Mouse (Mus musculus) myocyte (in vitro differentiated cells): ENCODE results near the gene Spock1.

ENCODE experiments used
- CEBPB ChIP-seq: IDR thresholded peaks from 2 replicates; pipeline ENCODE4 v1.6.1; 2011; ENCODE audit warnings: mild to moderate bottlenecking, moderate library complexity; ENCODE audit not compliant: poor library complexity, insufficient read depth, severe bottlenecking
- E2F4 ChIP-seq: IDR thresholded peaks from one replicate; pipeline ENCODE4 v1.6.1; 2011; ENCODE audit warnings: mild to moderate bottlenecking, control low read depth, moderate library complexity; ENCODE audit not compliant: insufficient read depth
- MAX ChIP-seq: IDR thresholded peaks from one replicate; pipeline ENCODE4 v1.6.1; 2011; ENCODE audit warnings: low read depth, mild to moderate bottlenecking, control low read depth
- MYOD1 ChIP-seq, 3 experiments: IDR thresholded peaks; one replicate each; pipeline ENCODE4 v1.6.1; 2011; ENCODE audit warnings: control low read depth in 2 of 3, low read depth in 2 of 3, mild to moderate bottlenecking in 2 of 3, moderate library complexity in 1 of 3; ENCODE audit not compliant: insufficient read length in 2 of 3, control insufficient read depth in 1 of 3
- MYOG ChIP-seq, 3 experiments: IDR thresholded peaks; one replicate each; pipeline ENCODE4 v1.6.1; 2011; ENCODE audit warnings: control low read depth in 2 of 3, low read depth in 2 of 3, mild to moderate bottlenecking in 2 of 3; ENCODE audit not compliant: insufficient read length in 2 of 3, control insufficient read depth in 1 of 3, insufficient read depth in 1 of 3
- POLR2A ChIP-seq: IDR thresholded peaks from one replicate; pipeline ENCODE4 v1.6.1; 2011; ENCODE audit warnings: low read depth, mild to moderate bottlenecking, control low read depth, moderate library complexity; ENCODE audit not compliant: insufficient read length
- POLR2AphosphoS2 ChIP-seq: IDR thresholded peaks from one replicate; pipeline ENCODE4 v1.6.1; 2011; ENCODE audit warnings: low read depth, control low read depth; ENCODE audit not compliant: insufficient read length
- REST ChIP-seq: IDR thresholded peaks from one replicate; pipeline ENCODE4 v1.6.1; 2011; ENCODE audit warnings: mild to moderate bottlenecking, control low read depth, moderate library complexity; ENCODE audit not compliant: insufficient read depth, insufficient read length
- SRF ChIP-seq: IDR thresholded peaks from one replicate; pipeline ENCODE4 v1.6.1; 2011; ENCODE audit warnings: low read depth; ENCODE audit not compliant: control insufficient read depth, insufficient read length
- TCF12 ChIP-seq: IDR thresholded peaks from one replicate; pipeline ENCODE4 v1.6.1; 2011; ENCODE audit warnings: mild to moderate bottlenecking, control low read depth; ENCODE audit not compliant: poor library complexity, insufficient read depth, severe bottlenecking
- TCF3 ChIP-seq: IDR thresholded peaks from one replicate; pipeline ENCODE4 v1.6.1; 2011; ENCODE audit warnings: low read depth, control low read depth; ENCODE audit not compliant: insufficient read length
- USF1 ChIP-seq: IDR thresholded peaks from one replicate; pipeline ENCODE4 v1.6.1; 2011; ENCODE audit warnings: low read depth, mild to moderate bottlenecking, control low read depth, moderate library complexity

DNA sequence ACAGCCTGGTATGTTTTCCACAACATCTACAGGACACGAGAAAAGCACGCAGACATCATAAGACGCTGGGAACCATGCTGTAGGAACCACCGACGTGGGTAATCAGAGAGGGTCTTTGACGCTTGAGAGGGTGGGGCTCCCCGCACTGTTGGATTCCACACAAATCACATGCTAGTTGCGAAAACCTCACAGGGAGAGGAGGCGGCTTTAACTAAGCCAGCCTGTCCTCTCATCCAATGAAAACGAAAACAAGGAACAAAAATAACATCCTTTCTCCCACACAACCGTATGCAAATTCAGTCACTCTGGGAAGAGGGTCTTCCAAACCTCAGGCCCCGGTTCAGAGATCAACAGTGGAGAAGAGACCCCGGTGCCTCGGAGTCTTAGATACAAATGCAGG lies 479.3 kb downstream of the Spock1 start:
- TF ChIP-seq MYOG (IDR thresholded peaks at IDR 0.05; ENCODE audit: control insufficient read depth in 1 of 3, insufficient read depth in 1 of 3, insufficient read length in 2 of 3, low read depth in 2 of 3) (no peak), POLR2A (no peak), TCF12 (no peak), USF1 (no peak), E2F4 (no peak), MAX (no peak), MYOD1 (IDR thresholded peaks at IDR 0.05; ENCODE audit: control insufficient read depth in 1 of 3, insufficient read length in 2 of 3, low read depth in 2 of 3) (no peak), POLR2AphosphoS2 (no peak), CEBPB (no peak), SRF (no peak), TCF3 (no peak), REST (no peak)
